Mouse (Mus musculus) layer of hippocampus, adult 18-20 months (tissue): ENCODE data around the gene Cd59b. TPM values are rescaled to one million over a fixed set of nuclear protein-coding genes. Genes with fewer than 3 reads are reported as not detected.

ENCODE experiments used
- DNase-seq, 2 experiments: peaks; one replicate each; pipeline ENCODE4 v3.0.0; 2022; ENCODE audit warnings: low spot score in 2 of 2
- long read RNA-seq: library from polyadenylated mRNA; stranded (forward); transcript quantifications from one replicate; pipeline ENCODE4 v2.0.0, GENCODE M21; 2021
- total RNA-seq, 2 experiments: library from RNA; stranded (reverse); gene quantifications; 2 replicates each; pipeline ENCODE4 v1.2.3; 2021

Gene Cd59b
- 1 to 10 TPM in 1 of 2 experiments, under 1 TPM in 1; 0.66 to 1.4 TPM for total RNA-seq
- long read RNA-seq = 0 reads

DNA sequence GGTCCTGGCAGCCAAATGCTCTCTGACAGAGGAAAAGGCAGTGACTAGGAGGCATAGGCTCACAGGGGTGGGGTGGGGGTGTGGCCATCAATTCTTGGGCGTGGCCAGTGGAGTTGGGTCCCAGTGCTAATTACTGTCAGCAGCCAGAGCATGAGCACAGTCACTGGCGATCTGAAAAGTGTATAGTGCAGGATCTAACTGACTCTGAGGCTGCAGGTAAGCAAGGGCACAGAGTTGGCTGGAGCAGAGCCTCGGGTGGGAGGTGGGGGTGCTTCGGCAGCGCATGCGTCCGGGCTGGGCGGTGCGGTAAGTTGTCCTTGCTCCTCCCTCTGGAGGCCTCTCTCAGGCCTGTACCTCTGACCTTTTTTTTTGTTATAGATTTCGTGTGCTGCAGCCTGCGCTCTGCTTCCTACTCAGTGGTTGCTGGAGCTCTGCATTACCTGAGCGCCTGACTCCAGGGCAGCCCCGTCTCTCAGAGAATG, at the start of gene Cd59b:
Gene Cd59b, plus strand, starts transcription at position 146 of the 482 bp plus-strand sequence.
- DNase-seq = peak in 1 of 2 experiments; percentile 20

DNA sequence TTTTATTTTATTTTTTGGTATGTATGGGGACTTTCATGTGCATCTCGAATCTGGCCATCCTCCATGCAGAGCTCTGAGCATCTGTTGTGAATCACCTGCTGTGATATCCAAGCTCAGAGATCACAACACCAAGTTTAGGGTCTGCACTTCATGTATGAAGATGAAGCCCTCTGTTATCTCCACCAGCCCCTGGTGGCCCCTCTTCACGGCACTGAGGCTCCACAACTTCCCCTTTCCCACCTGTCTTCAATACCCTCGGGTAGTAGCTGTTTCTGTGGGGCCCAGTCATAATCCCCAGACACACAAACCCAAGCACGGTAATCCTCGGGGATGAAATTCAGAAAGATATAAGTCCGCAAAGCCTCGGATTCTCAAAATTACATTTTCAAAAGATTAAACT, 46.6 kb upstream of the Cd59b start:
- no peak for DNase-seq

DNA sequence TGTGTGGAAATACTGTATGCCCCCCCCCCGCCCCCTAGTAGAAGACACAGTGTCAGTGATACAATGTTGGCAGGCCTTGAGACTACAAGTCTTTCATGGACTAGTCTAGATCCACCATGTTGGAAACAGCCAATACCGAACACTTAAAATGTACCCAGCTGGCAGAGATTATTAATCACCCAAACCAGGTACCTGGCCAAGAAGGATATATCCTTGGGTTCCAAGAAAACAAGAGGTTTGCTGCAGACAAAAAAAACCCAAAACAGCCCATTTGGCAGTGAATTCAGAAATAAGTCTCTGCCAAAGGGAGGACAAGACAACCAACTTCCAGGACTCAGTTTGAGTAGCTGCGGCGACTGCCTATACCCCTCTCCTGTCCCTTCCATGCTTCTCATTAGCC, 45.0 kb upstream of the Cd59b start:
- DNase-seq = no peak

DNA sequence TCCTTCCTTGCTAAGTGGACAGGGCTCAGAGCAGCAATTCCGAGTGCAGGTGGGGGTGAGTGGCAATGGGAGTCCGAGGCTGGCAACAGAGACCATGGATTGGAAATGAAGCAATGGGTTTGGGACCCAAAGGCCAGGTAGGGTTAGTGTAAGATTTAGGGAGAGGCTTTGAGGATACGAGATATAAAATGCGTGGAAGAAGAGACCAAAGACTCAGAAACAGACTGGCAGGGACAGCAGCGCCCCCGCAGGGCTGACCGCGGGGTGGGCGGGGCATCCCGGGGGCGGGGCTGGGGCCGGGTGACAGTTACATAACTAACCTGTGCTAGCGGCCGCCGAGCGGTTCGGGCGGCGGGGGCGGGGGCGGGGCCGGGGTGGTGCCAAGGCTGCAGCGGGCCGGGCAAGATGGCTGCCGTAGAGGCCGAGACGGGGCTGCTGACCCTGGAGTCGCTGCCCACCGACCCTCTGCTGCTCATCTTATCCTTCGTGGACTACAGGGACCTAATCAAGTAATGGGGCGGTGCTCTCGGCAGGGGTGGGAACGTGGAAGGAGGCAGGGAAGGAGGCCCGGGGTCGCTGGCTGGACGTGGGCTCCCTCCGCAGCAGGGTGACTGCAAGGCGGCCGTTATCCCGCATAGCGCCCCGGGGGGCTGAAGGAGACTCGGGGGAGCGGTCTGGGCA, 42.1 kb upstream of the Cd59b start, which contains the start of gene Fbxo3:
Gene Fbxo3, plus strand, starts transcription at position 264 of the 681 bp plus-strand sequence.
- DNase-seq = peak; percentile 58 to 82

DNA sequence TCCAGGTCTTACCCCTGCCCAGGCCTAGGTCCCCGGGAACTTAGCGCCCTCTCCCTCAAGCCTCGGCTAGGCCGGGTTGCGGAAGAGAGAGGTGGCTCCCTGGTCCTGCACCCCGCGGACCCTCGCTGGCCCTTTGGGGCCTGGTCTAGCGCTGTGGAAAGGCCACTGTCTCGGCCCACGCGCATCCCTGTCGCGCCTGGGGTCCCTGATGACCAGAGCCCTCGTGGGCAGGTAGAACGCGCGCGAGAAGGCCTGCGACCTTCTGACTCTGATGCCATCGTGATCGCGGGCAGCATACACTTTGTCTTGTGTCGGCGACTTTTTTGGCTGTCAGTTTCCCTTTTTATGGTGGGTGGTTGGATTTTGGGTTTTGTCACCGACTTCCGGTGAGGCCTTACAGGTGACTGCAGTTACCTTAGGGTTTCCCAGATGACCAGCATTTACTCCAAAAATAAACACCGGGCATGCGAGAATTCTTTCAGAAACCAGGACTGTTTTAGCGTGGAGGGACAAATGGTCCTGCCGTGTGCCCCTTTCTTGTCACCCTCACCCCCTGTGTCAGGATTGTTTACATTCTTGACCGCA, 41.4 kb upstream of the Cd59b start, which contains the start of gene 4931422A03Rik:
Gene 4931422A03Rik, minus strand, starts transcription at position 223 of the 585 bp plus-strand sequence.
- no peak for DNase-seq

DNA sequence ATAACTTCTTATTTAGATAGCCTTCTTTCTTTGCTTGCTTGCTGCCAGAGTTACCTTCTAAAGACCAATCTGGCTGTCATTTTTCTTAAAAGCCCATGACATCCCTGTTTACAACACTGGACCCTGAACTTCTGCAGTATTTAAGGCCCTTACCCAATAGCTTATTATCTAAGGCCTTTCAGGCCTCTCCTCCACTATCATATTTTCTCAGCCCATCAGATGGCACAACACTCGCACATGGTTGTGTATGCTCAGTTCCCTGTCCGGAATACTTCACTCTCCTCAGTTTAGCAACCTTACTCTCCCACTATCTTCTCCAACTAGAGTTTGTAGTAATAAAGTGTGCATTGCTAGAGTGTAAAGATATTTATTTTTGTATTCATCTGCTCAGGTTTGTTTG, 40.6 kb upstream of the Cd59b start:
- no peak for DNase-seq

DNA sequence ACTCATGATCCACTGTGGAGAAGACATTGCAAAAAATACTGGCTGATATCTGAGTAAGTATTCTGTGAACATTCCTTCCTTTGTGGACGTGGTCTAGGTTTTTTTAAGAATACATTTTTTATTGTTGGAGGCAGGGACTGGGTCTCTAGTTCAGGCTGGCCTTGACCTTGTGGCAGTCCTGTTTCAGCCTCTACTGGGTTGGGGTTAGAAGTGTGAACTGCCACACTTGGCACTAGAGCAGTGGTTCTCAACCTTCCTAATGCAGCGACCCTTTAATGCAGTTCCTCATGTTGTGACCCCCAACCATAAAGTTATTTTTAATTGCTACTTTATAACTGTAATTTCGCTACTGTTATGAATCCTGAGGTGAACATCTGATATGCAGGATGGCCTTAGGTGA, 39.3 kb upstream of the Cd59b start:
- no peak for DNase-seq

DNA sequence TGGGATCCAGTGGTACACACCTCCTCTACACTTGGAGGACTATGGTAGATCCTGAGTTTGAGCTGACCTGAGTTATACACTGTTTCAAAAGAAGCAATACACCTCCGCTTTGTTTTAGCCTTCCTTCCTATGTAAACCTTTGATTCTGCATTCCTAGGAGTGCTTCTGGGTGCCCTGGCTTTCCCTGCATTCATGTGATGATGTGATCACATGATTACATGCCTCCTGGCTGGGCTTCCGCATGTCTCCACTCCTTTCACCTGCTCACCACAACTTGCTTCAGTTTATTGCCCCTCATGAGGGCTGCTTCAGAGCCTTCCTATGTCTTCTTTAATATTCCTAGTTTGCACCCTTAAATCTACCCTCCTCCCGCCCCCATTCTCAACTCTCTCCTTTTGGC, 37.6 kb upstream of the Cd59b start:
- DNase-seq = no peak

DNA sequence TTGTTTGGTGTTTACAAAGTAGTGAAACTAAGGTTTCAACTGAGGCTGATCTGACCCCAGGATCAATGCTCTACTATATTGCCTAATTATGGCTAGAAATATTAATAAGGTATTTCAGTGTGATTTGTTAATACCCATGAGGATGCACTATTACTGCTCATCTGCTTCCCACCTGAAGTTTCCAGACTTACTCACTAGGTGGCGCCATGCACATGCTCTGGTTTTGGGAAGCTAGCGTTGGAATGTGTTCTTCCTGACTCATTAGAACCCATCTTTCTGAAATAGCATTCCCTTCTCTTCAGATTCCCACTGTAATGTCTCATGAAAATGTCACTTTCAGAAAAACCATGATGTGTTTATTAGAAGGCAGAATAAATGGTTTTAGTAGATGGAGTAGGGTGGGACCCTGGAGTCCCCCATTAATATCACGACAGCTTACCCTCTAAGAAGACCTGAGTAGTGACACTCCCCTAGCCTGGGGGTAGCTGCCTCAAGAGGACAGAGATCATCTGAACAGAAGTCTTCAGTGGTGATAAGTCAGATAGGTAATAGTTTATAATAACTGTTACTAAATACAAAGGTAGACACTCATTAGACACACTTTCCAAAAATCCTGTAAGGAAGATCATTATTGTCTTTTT, 34.7 kb upstream of the Cd59b start:
- DNase-seq = peak; percentile 64 to 86

DNA sequence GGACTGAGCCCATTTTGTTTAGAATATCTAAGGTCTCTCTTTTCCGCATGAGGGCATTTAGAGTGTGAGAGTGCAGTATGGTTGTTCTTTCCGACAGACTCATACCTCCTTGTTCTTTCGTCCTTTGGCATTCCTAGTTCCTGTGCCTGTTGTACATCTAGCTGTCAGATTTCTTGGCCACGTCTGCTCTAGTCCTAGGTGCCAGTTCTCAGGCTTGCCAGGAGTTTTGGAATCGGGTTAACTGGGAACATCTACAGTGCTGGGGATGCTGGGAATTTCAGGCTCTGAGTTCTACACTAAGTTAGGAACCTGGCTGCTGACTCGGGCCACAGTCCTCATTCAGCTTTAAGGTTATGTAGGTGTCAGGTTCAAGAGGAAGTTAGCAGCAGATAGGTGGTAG, 34.1 kb upstream of the Cd59b start:
- DNase-seq = no peak

DNA sequence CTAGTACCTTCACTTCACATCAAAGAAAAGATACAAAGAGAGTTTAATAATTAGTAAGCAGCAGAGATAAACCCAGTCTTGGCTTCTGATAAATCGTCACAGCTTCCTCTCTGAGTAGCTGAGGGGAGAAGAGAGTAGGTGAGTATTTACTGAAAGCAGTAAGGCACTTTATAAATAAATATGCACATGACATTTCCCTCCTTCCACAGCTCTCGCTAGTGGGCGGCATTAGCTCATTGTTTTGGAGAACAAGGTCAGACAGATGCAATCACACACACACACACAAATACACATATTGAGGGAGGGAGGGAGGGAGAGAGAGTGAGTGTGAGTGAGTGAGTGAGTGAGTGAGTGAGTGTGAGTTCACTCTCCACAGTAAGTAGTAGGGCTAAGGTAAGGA, 33.3 kb upstream of the Cd59b start:
- DNase-seq = no peak

DNA sequence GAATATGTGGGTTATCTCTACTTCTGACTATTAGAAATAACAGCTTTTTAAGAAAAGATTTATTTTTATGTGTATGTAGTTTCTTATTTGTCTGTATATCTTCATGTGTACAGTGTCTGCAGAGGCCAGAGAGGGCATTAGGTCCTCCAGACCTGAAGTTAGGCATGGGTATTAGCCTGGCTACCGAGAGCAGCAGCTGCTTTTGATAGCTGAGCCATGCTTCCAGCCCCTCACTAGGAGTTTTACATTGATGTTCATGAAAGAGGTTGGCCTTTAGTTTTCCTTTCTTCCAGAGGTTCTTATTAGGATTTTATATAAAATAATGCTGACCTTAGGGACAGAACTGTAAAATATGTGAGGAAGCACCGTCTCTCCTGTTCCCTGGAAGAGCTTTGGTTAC, 31.4 kb upstream of the Cd59b start:
- DNase-seq = no peak

DNA sequence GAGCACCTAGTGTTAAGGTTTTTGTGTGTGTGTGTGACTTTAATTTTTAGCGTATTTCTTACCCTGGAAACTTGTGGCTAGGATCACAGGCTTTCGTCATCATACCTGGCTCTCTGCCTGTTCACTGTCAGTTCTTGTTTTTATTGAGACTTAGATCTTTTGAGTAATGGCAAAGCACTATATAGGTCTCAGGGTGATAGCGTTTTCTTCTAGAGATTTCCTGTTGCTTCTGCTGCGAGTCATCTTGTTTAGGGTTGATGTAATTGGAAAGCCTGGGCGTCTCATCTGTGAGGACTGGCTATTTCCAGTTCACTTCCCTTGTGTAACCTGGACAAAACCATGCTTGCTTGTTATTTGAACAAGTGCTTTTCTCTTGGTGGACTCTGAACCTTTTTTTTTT, 28.0 kb upstream of the Cd59b start:
- DNase-seq = no peak

DNA sequence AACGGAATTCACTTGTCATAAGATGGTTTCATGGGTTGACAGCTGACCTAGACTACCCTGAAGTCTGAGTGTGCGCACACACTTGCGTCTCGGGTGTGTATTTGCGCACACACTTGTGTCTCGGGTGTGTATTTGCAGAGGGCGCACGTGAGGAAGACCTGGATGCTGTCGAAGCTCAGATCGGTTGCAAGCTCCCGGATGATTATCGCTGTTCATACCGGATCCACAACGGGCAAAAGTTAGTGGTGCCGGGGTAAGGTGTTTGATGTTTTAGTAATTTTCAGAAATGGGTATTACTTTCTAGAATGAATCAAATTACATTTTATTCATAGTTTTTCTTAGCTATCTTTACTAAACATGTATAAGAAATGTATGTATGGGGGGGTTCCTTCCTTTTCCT, 26.9 kb upstream of the Cd59b start:
- no peak for DNase-seq

DNA sequence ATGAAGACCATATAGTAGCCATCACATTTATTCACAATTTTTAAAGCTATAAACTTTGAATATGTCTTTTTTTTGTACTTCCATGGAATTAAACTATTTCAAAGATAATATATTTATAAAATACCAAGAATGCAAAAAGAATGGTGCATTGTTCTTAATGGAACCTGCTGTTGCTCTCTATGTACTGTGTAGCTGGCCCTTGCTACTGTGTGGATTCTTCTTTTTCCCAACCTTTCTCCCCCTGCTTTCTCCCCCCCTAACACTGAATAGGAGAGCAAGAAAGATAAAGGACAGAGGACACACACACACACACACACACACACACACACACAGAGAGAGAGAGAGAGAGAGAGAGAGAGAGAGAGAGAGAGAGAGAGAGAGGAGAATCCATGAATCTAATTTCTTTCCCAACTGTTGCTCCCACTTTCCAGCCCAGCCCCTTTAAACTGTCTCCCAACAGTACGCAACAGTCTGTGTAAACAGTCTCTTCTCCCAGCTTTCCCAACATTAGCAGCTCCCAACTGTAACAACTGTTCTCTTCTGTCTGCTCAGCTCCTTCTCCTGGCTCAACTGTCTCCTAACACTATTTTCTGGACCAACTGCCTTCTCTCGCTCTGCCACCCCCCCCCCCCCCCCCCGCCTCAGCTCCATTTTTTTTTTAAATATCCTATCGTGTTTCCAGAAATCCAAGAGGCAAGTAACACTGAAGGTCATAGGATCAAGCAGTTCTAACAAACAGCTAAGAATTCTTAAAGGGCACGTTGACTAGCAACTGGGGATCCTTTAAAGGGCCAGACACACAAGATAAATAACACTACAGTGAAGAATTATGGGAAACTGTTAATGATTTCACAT, 25.8 kb upstream of the Cd59b start:
- no peak for DNase-seq

DNA sequence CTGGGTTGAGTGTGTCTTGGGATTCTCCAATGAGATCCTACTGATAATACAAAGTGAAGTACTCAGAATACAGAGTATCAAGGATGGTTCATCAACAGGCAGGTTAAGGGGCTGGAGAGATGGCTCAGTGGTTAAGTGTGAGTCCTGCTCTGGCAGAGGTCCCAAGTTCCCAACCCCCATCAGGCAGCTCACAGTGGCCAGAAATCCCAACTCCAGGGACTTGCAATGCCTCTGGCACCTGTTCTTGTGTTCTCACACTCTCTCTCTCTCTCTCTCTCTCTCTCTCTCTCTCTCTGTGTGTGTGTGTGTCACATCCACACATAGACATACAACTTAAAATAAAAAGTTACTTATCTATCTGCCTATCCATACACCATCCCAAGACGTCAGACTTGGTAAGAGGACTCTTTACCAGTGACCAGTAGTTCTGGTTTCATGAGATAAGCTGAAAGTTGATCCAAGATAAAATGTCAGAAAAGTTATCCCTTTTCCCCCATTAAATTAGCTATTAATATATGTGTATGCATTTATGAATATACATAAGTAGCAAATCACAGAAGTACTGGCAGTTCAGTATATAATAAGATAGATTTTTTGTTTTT, 25.1 kb upstream of the Cd59b start:
- DNase-seq = no peak

DNA sequence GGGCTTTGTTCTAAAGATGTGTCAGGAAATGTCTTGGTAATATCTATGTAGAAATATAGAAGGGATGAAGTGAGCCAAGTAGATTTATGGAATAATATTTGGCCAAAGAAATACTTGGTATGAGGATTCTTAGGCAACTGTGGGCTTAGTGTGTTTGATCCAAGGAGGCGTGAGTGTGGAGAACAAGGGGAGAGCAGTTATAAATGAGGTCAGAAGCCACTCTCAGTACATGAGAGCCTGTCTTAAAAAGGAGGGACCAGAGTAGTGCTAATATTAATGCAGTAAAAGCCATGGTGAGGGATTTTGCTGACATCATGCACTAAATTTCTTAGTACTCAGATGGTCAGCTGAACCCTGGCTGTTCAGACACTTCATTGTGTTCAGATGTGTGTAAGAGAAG, 11.3 kb upstream of the Cd59b start:
- no peak for DNase-seq

DNA sequence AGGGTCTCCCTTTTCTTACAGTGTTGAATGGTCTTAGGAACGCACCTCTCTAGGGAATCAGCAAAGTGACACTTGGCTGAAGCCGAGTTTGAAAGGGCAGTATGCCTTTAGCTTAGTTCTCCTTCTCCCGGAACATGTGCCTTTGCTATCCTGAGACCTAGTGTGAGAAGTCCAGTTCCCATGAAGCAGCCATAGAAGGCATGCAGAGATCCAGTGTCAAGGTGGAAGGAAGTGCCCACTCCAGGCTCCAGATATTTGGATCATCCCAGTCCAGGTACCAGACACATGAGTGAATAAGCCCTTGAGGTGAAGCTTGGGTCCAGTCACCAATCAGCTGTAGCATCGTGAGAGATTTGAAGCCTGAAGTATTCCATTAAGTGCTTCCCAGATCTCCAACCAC, 10.7 kb upstream of the Cd59b start:
- DNase-seq = no peak

DNA sequence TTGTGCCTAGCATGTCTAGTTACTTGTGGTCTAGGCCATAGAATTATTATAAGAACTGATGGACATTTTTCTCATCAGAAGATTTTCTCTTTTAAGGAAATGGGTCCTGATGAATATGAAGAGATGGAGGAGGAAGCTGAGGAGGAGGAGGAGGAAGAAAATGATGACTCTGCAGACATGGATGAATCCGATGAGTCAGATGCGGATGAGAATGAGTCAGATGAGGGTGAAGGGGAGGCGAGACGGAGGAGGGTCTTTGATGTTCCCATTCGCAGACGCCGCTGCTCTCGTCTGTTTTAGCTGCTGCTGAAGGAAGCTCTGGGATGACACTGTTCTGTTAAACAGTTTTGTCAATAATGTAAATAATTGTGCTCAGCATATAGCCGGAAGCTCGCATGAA, 9.9 kb upstream of the Cd59b start:
- no peak for DNase-seq

DNA sequence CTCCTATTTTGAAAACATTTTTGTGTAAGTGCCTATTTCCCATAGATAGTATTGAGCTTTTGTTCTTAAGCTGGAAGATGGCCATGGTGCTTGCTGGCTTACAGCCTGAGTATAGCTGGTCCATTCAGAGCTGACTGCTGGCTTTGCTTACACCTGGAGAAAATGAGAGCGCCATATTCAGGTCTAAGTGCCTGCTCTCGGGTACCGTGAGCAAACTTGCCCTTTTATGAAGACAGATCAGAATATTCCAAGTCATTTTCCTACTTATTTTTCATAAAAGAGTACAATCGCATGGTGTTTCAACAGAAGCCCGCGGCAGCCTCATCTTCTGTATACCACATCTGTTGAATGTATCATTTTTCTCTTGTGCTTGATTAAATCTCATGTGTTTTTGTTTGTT, 8.7 kb upstream of the Cd59b start:
- no peak for DNase-seq

DNA sequence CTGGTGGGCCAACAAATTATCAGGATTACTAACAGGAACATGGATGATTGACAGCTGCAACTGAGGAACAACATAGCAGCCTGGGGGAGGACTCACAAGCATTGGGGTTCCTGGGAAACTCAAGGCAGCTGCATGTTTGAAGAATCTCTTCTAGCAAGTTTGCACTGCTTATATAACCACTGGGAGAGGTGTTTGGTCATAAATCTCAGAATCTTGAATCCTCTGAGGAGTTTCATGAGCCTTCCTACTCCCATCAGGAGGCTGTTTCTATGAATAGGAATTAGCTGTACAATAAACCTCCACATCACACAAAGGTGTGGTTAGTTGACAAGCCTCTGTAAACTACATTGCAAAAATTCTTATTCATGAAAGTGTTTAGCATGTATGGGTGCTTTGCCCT, 7.0 kb upstream of the Cd59b start:
- no peak for DNase-seq
